Mouse (Mus musculus) brain, embryonic 14.5 days (tissue): ENCODE results near the gene Arl4d. TPM values are rescaled to one million over a fixed set of nuclear protein-coding genes. Genes with fewer than 3 reads are reported as not detected.

Source experiments
- DNase-seq: peaks from one replicate; pipeline ENCODE4 v3.0.0-alpha.2; 2011; ENCODE audit warnings: low read depth
- CTCF ChIP-seq: fragments of 200-500 bp; IDR thresholded peaks from 2 replicates; pipeline ENCODE4 v1.5.1; 2012; ENCODE audit warnings: inconsistent platforms, mild to moderate bottlenecking, moderate library complexity, borderline replicate concordance; ENCODE audit not compliant: insufficient read depth, insufficient read length; ENCODE audit errors: extremely low read depth
- POLR2A ChIP-seq: fragments of 200-500 bp; IDR thresholded peaks from 2 replicates; pipeline ENCODE4 v1.6.1; 2012; ENCODE audit warnings: mild to moderate bottlenecking, inconsistent platforms, borderline replicate concordance; ENCODE audit not compliant: poor library complexity, insufficient read depth, insufficient read length, severe bottlenecking; ENCODE audit errors: extremely low read depth
- polyA plus RNA-seq: library from polyadenylated mRNA; depleted of rRNA; stranded (reverse); fragments of >200 nt; gene quantifications from 2 replicates; pipeline ENCODE4 v1.2.3, GENCODE M21; 2012

Gene Arl4d
- polyA plus RNA-seq, 1 experiment, result 18.9 TPM

DNA sequence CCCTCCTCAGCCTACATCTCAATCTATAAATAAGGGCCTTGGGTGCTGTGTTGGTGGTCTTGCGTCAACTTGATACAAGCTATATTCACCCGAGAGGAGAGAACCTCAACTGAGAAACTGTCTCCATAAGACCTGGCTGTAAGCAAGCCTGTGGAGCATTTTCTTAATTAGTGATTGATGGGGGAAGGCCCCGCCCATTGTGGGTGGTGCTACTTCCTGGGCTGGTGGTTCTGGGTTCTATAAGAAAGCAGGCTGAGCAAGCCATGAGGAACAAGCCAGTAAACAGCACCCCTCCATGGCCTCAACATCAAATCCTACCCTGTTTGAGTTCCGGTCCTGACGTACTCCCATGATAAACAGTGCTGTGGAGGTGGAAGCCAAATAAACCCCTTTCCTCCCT, 8.8 kb downstream of the Arl4d start:
- TF ChIP-seq CTCF, result no peak
- TF ChIP-seq POLR2A, result no peak
- no peak for DNase-seq

DNA sequence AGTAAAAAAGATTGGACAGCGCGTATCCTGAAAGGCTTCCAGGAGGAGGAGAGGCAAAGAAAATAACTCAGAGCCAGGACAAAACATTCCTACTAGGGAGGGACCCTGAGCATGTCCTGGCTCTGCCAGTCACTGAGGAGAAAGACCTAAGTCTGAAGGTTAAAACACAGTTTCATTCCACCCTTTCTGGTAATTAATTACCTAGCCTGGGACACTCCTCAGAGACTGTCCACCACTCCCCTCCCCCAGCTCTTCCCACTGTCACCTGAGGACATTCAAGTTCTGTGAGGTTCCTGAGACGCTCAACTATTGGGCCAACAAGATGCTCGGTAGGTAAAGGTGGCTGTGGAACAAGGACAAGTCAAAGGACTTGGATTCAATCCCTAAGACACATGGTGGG, 10.0 kb downstream of the Arl4d start:
- DNase-seq, result no peak
- TF ChIP-seq POLR2A (no peak), CTCF (no peak)

DNA sequence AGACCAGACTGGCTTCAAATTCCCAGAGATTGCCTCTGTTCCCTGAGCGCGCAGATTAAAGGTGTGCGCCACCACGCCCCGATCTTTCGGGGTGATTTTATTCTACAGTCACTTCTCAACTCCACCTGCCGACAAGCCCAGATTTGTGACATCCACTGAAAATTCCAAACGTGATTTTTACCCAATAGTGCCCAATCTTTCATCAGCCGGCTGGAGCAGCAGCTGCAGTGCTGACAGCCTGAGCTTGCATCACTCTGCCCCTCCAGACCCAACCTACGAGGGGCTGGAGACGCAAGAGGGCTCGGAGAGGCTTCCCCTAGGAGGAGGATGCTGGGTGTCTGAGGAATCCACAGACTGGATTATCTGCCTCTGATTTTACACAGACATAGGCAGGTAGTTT, 12.3 kb downstream of the Arl4d start:
- no peak for DNase-seq
- no peak for TF ChIP-seq CTCF
- TF ChIP-seq POLR2A, result no peak

DNA sequence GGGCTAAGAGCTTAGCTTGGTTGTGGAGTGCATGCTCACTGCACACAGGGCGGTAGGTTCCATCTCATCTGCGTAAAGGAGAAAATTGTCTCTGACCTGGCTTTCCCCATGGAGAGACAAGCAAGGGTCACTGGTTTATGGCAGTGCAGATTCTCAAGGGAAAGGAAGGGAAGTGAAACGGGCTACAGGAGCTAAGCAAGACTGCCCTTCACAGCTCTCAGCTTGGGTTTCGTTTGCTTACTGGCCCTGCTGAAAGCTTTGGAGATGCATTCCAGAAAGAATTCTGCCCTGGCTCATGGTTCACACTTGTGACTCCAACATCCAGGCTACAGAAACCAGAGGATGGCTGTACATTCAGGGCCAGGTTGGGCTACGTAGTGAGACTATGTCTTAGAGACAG, 13.4 kb downstream of the Arl4d start:
- TF ChIP-seq CTCF (no peak), POLR2A (no peak)
- DNase-seq, result no peak

DNA sequence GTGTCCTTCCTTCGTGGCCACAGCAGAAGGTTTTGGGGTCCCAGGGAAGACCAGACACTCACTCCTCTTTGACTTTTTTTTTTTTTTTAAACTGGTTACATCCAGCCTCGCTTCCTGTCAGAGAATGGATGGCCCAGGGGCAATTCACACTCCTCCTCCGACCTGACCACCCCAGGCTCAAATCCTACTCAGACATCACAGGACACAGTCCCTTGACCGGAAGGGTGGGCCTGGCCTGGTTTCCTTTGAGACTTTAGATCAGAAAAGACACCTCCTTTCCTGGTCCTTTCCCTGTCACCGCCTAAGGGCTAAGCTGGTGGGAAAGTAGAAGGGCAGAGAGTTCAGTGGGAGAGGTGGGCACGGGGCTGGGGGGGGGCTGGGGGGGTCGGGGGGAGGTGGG, 14.6 kb downstream of the Arl4d start:
- TF ChIP-seq CTCF, result no peak
- TF ChIP-seq POLR2A, result no peak
- no peak for DNase-seq

DNA sequence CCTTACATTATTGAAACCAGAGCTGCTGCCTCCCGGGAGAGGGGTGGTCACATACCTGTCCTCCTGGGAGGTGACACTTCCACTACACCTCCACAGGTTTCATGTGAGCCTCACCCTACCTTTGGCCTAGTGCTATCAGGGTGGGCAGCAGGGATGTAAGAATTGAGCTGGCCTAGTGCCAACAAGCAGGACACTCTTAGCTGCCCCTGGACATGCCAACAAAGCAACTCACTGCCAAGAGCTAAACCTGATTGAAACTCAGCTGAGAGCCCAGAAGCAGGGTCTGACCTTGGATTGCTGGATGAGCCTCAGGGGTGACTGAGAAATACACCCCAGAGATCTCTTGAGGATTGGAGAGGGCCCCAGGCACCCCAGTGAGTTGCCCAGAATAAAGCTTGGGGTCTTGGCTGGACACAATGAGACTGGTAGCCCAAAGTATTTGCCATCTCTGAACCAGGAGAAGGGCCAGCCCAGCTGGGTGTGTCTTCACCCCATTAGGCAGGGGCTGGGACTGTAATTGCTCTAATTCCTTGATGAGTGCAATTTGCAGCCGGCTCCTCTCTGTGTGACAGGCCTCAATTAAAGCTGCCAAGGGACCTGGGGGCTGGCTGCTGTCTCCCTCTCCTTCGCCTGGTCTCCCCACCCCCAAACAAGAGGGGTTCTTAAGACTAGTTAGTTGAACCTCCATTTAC, 15.4 kb downstream of the Arl4d start:
- DNase-seq, result peak; percentile 83
- TF ChIP-seq CTCF (no peak), POLR2A (no peak)

DNA sequence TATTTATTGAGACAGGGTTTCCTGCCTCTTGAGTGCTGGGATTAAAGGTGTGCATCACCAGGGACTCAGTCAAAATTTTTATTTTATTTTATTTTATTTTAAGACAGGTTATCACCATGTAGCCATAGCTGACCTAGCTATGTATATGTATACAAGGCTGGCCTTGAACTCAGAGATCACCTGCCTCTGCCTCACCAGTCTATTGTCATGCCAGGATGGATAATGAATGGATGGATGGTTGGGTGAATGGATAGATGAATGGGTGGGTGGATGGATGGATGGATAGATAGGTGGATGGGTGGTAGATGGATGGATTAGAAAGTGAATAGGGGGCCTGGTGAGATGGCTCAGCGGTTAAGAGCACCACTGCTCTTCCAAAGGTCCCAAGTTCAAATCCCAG, 16.6 kb downstream of the Arl4d start:
- DNase-seq, result no peak
- no peak for TF ChIP-seq POLR2A
- no peak for TF ChIP-seq CTCF

DNA sequence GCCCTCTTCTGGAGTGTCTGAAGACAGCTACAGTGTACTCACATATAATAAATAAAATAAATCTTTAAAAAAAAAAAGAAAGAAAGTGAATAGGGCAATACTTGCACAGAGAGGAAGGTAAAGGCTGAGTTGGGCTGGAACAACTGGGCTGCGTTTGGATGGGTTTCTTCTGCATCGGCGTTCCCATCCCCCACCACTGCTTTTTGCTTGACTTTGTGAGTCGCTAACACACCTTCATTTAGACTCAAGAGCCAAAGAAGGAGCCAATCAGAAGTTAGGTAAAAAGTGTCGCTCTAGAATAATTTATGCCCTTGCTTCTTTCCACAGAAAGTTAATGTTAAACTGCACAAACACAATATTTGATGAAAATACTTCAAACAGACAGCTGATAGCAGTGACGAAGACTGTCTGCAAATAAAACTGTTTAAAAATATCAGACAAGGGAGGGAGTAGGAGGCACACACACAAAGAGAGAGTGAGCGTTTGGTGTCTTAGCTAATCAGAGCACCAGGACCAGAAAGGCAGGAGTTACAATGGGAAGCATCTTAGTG, 17.1 kb downstream of the Arl4d start:
- TF ChIP-seq CTCF (no peak), POLR2A (no peak)
- no peak for DNase-seq

DNA sequence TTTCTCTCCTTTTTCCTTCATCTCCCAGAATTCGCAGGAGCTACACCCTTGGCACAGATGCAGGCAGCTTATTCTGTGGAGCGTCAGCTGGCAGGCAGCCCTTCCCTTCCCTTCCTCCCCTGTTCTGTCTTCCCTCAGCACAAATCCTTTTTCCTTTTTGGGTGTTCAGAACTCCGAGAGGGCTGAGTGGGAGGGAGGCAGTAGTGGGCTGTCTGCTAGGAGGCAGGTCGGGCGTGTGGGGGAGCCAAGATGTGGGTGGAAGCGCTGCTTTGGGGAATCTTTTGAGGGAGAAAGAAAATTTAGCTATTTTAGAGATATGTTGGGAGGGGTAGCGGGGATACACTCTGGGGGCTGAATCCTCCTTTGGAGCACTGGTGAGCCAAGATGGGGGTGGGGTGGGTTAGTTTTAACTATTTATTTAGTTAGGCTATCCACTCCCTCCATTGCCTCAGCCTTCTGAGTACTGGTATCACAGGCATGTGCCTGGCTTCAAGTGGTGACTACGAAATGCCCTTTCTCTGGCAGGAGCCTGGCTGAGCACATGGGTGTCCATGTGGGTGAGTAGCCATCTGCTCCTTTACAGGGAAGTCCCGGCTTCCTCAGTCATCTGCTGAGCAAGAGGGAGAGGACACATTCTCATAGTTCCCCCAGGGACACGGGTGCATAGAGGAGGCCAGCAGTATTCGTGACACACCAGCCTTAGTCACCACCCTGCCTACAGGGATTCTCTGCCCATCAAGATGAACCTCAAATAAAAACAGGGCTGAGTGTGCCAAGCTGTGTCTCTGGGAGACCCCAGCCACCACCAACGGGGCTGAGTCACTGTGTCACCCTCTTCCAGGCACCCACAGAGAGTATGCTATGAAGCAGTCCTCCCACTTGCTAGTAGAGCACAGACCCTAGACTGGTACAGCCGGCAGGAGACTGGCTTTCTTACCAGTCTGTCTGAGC, 22.3 kb downstream of the Arl4d start:
- TF ChIP-seq POLR2A (no peak), CTCF (no peak)
- peak; percentile 91 for DNase-seq

DNA sequence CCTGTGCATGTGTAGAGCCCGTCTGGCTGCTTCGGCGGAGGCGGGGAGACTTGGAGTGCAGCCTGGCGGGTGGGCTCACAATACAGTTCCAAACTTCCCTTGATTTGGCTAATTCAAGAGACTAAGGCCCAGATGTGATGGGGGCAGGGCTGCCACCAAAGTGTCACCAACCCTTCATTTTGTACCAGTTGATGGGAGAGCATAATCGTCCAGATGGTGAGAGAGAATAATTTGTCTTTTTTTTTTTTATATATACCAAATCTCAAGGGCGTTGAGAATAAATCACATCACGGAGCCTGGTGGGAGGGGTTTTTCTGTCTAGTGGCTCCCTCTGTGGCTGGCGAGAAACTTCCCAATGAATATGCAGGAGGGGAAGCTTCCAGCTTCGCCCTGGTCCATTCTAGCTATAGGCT, 24.4 kb downstream of the Arl4d start:
- TF ChIP-seq CTCF, result no peak
- DNase-seq, result peak; percentile 95

DNA sequence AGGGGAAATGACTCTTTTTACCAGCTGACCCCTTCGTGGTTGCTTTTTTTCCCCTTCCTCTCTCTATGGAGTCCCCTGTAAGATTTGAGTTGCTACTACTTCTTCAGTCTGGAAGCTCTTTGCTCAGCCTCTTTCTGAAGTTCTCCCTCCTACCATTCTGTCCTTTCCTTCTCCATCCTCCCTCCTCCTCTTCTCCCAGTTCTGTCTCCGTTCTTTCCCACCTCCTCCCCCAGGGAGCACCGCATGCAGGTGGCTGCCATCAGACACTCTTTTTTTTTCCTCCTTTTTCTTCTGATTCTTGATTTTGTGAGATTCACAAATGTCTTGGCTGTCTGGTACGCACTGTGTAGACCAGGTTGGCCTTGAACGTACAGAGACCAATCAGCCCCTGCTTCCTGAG, 25.0 kb downstream of the Arl4d start:
- TF ChIP-seq POLR2A (no peak), CTCF (no peak)
- no peak for DNase-seq
